ENCODE assay signal across 25 mouse cellular contexts in the genomic region with DNA sequence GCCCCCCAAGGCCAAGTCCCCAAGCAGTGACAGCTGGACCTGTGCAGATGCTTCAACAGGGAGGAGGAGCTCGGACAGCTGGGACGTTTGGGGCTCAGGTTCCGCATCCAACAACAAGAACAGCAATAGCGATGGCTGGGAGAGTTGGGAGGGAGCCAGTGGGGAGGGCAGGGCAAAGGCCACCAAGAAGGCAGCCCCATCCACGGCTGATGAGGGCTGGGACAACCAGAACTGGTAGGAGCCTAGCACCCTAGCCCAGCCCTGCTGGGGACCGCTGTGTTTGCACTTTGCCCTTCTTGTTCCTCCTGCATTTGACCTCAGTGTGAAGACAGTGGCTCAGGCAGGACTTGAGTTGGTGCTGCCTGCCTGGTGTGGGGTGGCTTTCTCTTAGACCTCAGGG. TPM values are rescaled to one million over a fixed set of nuclear protein-coding genes. Genes with fewer than 3 reads are reported as not detected.
A peak's percentile ranks its signal among the peaks of the same experiment; 100 is the strongest.
DNase-seq lines count a peak whose midpoint lies in the region; ATAC-seq lines count a peak whose summit lies in the region.
"Had no signal": no experiment of that assay in that cellular context is flagged by ENCODE, and none has a peak within 500 bp of the region (broad histone marks: within the 10 kb centered on the region; RNA-seq: fewer than 3 reads in every experiment).

No protein-coding gene starts in this region.

- no peaks in the 10 kb centered on the region for H3K4me1 ChIP-seq in kidney, embryonic 14.5 days (ENCODE audit: control insufficient read depth, insufficient read depth, low read length)
- H3K4me1 ChIP-seq: forebrain, embryonic 13.5 days; heart, embryonic 13.5 days had no signal

- H3K4me2 ChIP-seq in kidney, embryonic 14.5 days (replicated peaks; ENCODE audit: low read depth, low read length): no peak overlapping the region
- H3K4me2 ChIP-seq: forebrain, embryonic 13.5 days; heart, embryonic 13.5 days had no signal

- H3K9ac ChIP-seq in kidney, embryonic 14.5 days (ENCODE audit: low read depth, low read length): no peak overlapping the region
- H3K9ac ChIP-seq: forebrain, embryonic 13.5 days; heart, embryonic 13.5 days had no signal

- peak; percentile 71 for DNase-seq in kidney, adult 11 months
- DNase-seq in kidney, adult 8-10 months: peak; percentile 61 to 66
- no peak for DNase-seq in kidney, postnatal 4 days
- peak; percentile 73 to 81 for DNase-seq in kidney, postnatal 36 days
- no peak for DNase-seq in right cerebral cortex, postnatal 14 days
- no peak for DNase-seq in lung, postnatal 36 days
- no peak for DNase-seq in thymus, postnatal 0 days (ENCODE audit: low spot score)
- DNase-seq: adrenal gland, adult 8-10 months; adrenal gland, postnatal 25 days; cerebellum, adult 11-12 months; cerebellum, adult 8-10 months; cerebellum, postnatal 14 days; gastrocnemius, postnatal 10 days; gastrocnemius, postnatal 36 days; heart, adult 2 months; heart, postnatal 14 days; heart, postnatal 4 days had no signal

- WGBS in kidney, embryonic 14.5 days: 61% methylated on average over 6 of the region's 6 CpGs

- no peak overlapping the region for H3K4me3 ChIP-seq in kidney, embryonic 14.5 days (ENCODE audit: low read length)
- H3K4me3 ChIP-seq: forebrain, embryonic 10.5 days; forebrain, embryonic 13.5 days; heart, adult 2 months; heart, embryonic 10.5 days; heart, embryonic 13.5 days had no signal

- peaks cover 66% of the 10 kb centered on the region for H3K36me3 ChIP-seq in kidney, embryonic 14.5 days (ENCODE audit: control insufficient read depth, insufficient read depth, low read length)

- no peak overlapping the region for H3K27ac ChIP-seq in kidney, embryonic 14.5 days (ENCODE audit: low read depth, low read length)
- H3K27ac ChIP-seq: forebrain, embryonic 10.5 days; forebrain, embryonic 13.5 days; heart, adult 2 months; heart, embryonic 10.5 days; heart, embryonic 13.5 days had no signal

- no peaks in the 10 kb centered on the region for H3K27me3 ChIP-seq in kidney, embryonic 14.5 days (ENCODE audit: control insufficient read depth, insufficient read depth, low read length)
- H3K27me3 ChIP-seq: forebrain, embryonic 13.5 days; heart, embryonic 13.5 days had no signal

- ATAC-seq in kidney, embryonic 14.5 days (ENCODE audit: low FRiP score, low TSS enrichment): no peak
- ATAC-seq: activated CD4-positive, CD25-positive, alpha-beta regulatory T cell, adult 4 months; forebrain, embryonic 13.5 days; forebrain, embryonic 16.5 days had no signal

- no peaks in the 10 kb centered on the region for H3K9me3 ChIP-seq in kidney, embryonic 14.5 days (ENCODE audit: control insufficient read depth, low read length)
- H3K9me3 ChIP-seq: forebrain, embryonic 10.5 days; forebrain, embryonic 13.5 days; heart, embryonic 10.5 days; heart, embryonic 13.5 days had no signal

RNA-seq across cellular contexts. Expression of gene Col20a1, which starts 5.2 kb away (rescaled TPM):
- 0.21 and 0.50 TPM in 2 replicates for polyA plus RNA-seq in kidney, embryonic 14.5 days (2014; fragmentation: Nextera tagmentation; extraction: Ambion mirVana)
- polyA plus RNA-seq in thymus, postnatal 0 days (2015; fragmentation: Nextera tagmentation; extraction: Ambion mirVana): 0.14 and 0.57 TPM in 2 replicates

RNA-seq across cellular contexts. Expression of gene Arfgap1, which starts 14.1 kb away (rescaled TPM):
- 55.1 and 71.3 TPM in 2 replicates for polyA plus RNA-seq in kidney, embryonic 14.5 days (2014; fragmentation: Nextera tagmentation; extraction: Ambion mirVana)
- 52.0 and 66.6 TPM in 2 replicates for polyA plus RNA-seq in thymus, postnatal 0 days (2015; fragmentation: Nextera tagmentation; extraction: Ambion mirVana)

RNA-seq across cellular contexts. Expression of gene Nkain4, which starts 26.6 kb away (rescaled TPM):
- 39.0 and 44.1 TPM in 2 replicates for polyA plus RNA-seq in kidney, embryonic 14.5 days (2014; fragmentation: Nextera tagmentation; extraction: Ambion mirVana)
- polyA plus RNA-seq in thymus, postnatal 0 days (2015; fragmentation: Nextera tagmentation; extraction: Ambion mirVana): 28.0 and 30.0 TPM in 2 replicates
- polyA plus RNA-seq: activated CD4-positive, CD25-positive, alpha-beta regulatory T cell, adult 4 months had no signal

RNA-seq across cellular contexts. Expression of gene Birc7, which starts 52.3 kb away (rescaled TPM):
- not detected in 2 replicates for polyA plus RNA-seq in kidney, embryonic 14.5 days (2014; fragmentation: Nextera tagmentation; extraction: Ambion mirVana)
- polyA plus RNA-seq in thymus, postnatal 0 days (2015; fragmentation: Nextera tagmentation; extraction: Ambion mirVana): 0.30 and 0.40 TPM in 2 replicates
- polyA plus RNA-seq: activated CD4-positive, CD25-positive, alpha-beta regulatory T cell, adult 4 months; embryonic facial prominence, embryonic 14.5 days; forebrain, embryonic 16.5 days; heart, adult 2 months had no signal

Comparison
In these comparisons a context has a peak if more than half of its experiments do, and no peak if none do; other contexts are left out.
1. DNase-seq: peak in kidney, adult 11 months (single experiment), kidney, adult 8-10 months (2 of 2) and kidney, postnatal 36 days (2 of 2); none in kidney, postnatal 4 days (0 of 2), right cerebral cortex, postnatal 14 days (single experiment), lung, postnatal 36 days (single experiment) and thymus, postnatal 0 days (single experiment).